Mouse (Mus musculus): Measurements from ENCODE around the gene Btbd19. TPM values are rescaled to one million over a fixed set of nuclear protein-coding genes. Genes with fewer than 3 reads are reported as not detected.
A peak's percentile ranks its signal among the peaks of the same experiment; 100 is the strongest.

Gene Btbd19
- polyA plus RNA-seq, 1 experiment from 2014 or later: 4.3 TPM

GRCm38 (mm10) chr4:117138295-117139216 is 13.0 kb upstream of the Btbd19 start:
- ATAC-seq (no peak), DNase-seq (ENCODE audit: low spot score) (no peak)
- Histone ChIP-seq H3K4me1 (ENCODE audit: insufficient read depth, low read depth, low read length) (no peaks in the 10 kb centered on the region; the same call in 1 of the 2 replicates), H3K4me2 (replicated peaks; ENCODE audit: low read depth, low read length) (no peak overlapping the region), H3K9ac (replicated peaks; ENCODE audit: low read depth) (no peak overlapping the region), H3K9me3 (ENCODE audit: low read length) (no peaks in the 10 kb centered on the region), H3K4me3 (ENCODE audit: low read depth, low read length) (no peak overlapping the region), H3K36me3 (ENCODE audit: insufficient read depth, low read length) (no peaks in the 10 kb centered on the region), H3K27me3 (replicated peaks; ENCODE audit: insufficient read depth, low read length) (no peaks in the 10 kb centered on the region), H3K27ac (ENCODE audit: low read length) (no peak overlapping the region)
- WGBS: 63% methylated on average over 16 of the region's 17 CpGs
- TF ChIP-seq EP300 (IDR thresholded peaks at IDR 0.05): no peak
- no peak for TF ChIP-seq CTCF (IDR thresholded peaks at IDR 0.05)

- ATAC-seq: peak; percentile 68
- H3K36me3 ChIP-seq (ENCODE audit: insufficient read depth, low read length): no peaks in the 10 kb centered on the region
- H3K27ac ChIP-seq (ENCODE audit: low read length): peak overlapping the region; percentile 69
- no peaks in the 10 kb centered on the region for H3K27me3 ChIP-seq (replicated peaks; ENCODE audit: insufficient read depth, low read length)
- H3K4me2 ChIP-seq (replicated peaks; ENCODE audit: low read depth, low read length): no peak overlapping the region
- WGBS: 18% methylated on average over 8 of the region's 8 CpGs
- H3K4me1 ChIP-seq (ENCODE audit: insufficient read depth, low read depth, low read length): peaks cover 3% of the 10 kb centered on the region
- TF ChIP-seq EP300 (IDR thresholded peaks at IDR 0.05) (peak; percentile 88), CTCF (IDR thresholded peaks at IDR 0.05) (no peak)
- H3K9me3 ChIP-seq (ENCODE audit: low read length): no peaks in the 10 kb centered on the region
- H3K9ac ChIP-seq (replicated peaks; ENCODE audit: low read depth): no peak overlapping the region
- peak; percentile 86 for DNase-seq (ENCODE audit: low spot score)
- H3K4me3 ChIP-seq (ENCODE audit: low read depth, low read length): no peak overlapping the region
Measured at GRCm38 (mm10) chr4:117136034-117136433, 10.5 kb upstream of the Btbd19 start.

GRCm38 (mm10) chr4:117134601-117134995 is 9.1 kb upstream of the Btbd19 start:
- no peak overlapping the region for H3K9ac ChIP-seq (replicated peaks; ENCODE audit: low read depth)
- TF ChIP-seq CTCF (IDR thresholded peaks at IDR 0.05): no peak
- no peak for TF ChIP-seq EP300 (IDR thresholded peaks at IDR 0.05)
- no peak overlapping the region for H3K27ac ChIP-seq (ENCODE audit: low read length)
- H3K36me3 ChIP-seq (ENCODE audit: insufficient read depth, low read length): no peaks in the 10 kb centered on the region
- ATAC-seq (no peak), DNase-seq (ENCODE audit: low spot score) (no peak)
- no peak overlapping the region for H3K4me3 ChIP-seq (ENCODE audit: low read depth, low read length)
- no peak overlapping the region for H3K4me2 ChIP-seq (replicated peaks; ENCODE audit: low read depth, low read length)
- no peaks in the 10 kb centered on the region for H3K27me3 ChIP-seq (replicated peaks; ENCODE audit: insufficient read depth, low read length)
- WGBS: 13% methylated on average over 2 of the region's 2 CpGs
- H3K9me3 ChIP-seq (ENCODE audit: low read length): no peaks in the 10 kb centered on the region
- H3K4me1 ChIP-seq (ENCODE audit: insufficient read depth, low read depth, low read length): peaks cover 3% of the 10 kb centered on the region

- ATAC-seq: peak; percentile 88
- 2% methylated on average over 38 of the region's 48 CpGs for WGBS
- 0 out of 2 replicates have a peak within 1 kb of the TSS, but pooled peaks have one; percentile 9 for H3K27ac ChIP-seq (ENCODE audit: low read length)
Measured at GRCm38 (mm10) chr4:117133817-117134600, 8.5 kb upstream of the Btbd19 start, which contains the start of gene Plk3. TSS of gene Plk3 (minus strand) at chr4:117133963.

GRCm38 (mm10) chr4:117133366-117133796 is 7.9 kb upstream of the Btbd19 start:
- Histone ChIP-seq H3K36me3 (ENCODE audit: insufficient read depth, low read length) (no peaks in the 10 kb centered on the region), H3K4me3 (ENCODE audit: low read depth, low read length) (peak overlapping the region; percentile 85), H3K9me3 (ENCODE audit: low read length) (no peaks in the 10 kb centered on the region), H3K4me1 (ENCODE audit: insufficient read depth, low read depth, low read length) (peaks cover 3% of the 10 kb centered on the region), H3K27ac (ENCODE audit: low read length) (no peak overlapping the region), H3K9ac (replicated peaks; ENCODE audit: low read depth) (peak overlapping the region; percentile 78), H3K27me3 (replicated peaks; ENCODE audit: insufficient read depth, low read length) (no peaks in the 10 kb centered on the region), H3K4me2 (replicated peaks; ENCODE audit: low read depth, low read length) (peak overlapping the region; percentile 99)
- TF ChIP-seq CTCF (IDR thresholded peaks at IDR 0.05): no peak
- DNase-seq (ENCODE audit: low spot score) (no peak), ATAC-seq (0 out of 2 replicates have a peak, but pooled peaks have one; percentile 2)
- WGBS: under 1% methylated on average over 41 of the region's 42 CpGs

More at GRCm38 (mm10) chr4:117133817-117134600, 8.5 kb upstream of the Btbd19 start, which contains the start of gene Plk3:
- Histone ChIP-seq H3K27me3 (replicated peaks; ENCODE audit: insufficient read depth, low read length) (no peaks in the 10 kb centered on the region), H3K4me2 (replicated peaks; ENCODE audit: low read depth, low read length) (peak within 1 kb of the TSS; percentile 99), H3K4me1 (ENCODE audit: insufficient read depth, low read depth, low read length) (peaks cover 3% of the 10 kb centered on the region), H3K36me3 (ENCODE audit: insufficient read depth, low read length) (no peaks in the 10 kb centered on the region), H3K9me3 (ENCODE audit: low read length) (no peaks in the 10 kb centered on the region), H3K9ac (replicated peaks; ENCODE audit: low read depth) (peak within 1 kb of the TSS; percentile 78), H3K4me3 (ENCODE audit: low read depth, low read length) (peak within 1 kb of the TSS; percentile 85)
- TF ChIP-seq EP300 (IDR thresholded peaks at IDR 0.05) (no peak), CTCF (IDR thresholded peaks at IDR 0.05) (peak; percentile 30; the same call in 1 of the 2 replicates)
- peak; percentile 97 for DNase-seq (ENCODE audit: low spot score)

- peak overlapping the region; percentile 78; the same call in 1 of the 2 replicates for H3K9ac ChIP-seq (replicated peaks; ENCODE audit: low read depth)
- H3K4me3 ChIP-seq (ENCODE audit: low read depth, low read length): peak overlapping the region; percentile 85
- DNase-seq (ENCODE audit: low spot score) (no peak), ATAC-seq (no peak)
- TF ChIP-seq EP300 (IDR thresholded peaks at IDR 0.05) (no peak), CTCF (IDR thresholded peaks at IDR 0.05) (no peak)
- no peaks in the 10 kb centered on the region for H3K27me3 ChIP-seq (replicated peaks; ENCODE audit: insufficient read depth, low read length)
- H3K36me3 ChIP-seq (ENCODE audit: insufficient read depth, low read length): no peaks in the 10 kb centered on the region
- H3K4me2 ChIP-seq (replicated peaks; ENCODE audit: low read depth, low read length): peak overlapping the region; percentile 99
- H3K27ac ChIP-seq (ENCODE audit: low read length): no peak overlapping the region
- no peaks in the 10 kb centered on the region for H3K9me3 ChIP-seq (ENCODE audit: low read length)
- 35% methylated on average over 11 of the region's 11 CpGs for WGBS
- peaks cover 3% of the 10 kb centered on the region for H3K4me1 ChIP-seq (ENCODE audit: insufficient read depth, low read depth, low read length)
Measured at GRCm38 (mm10) chr4:117132794-117133143, 7.2 kb upstream of the Btbd19 start.

Data from lung, postnatal 0 days (tissue).